Mouse (Mus musculus) adrenal gland, postnatal 4 days (tissue): ENCODE results near the gene Pnpla1. TPM values are rescaled to one million over a fixed set of nuclear protein-coding genes. Genes with fewer than 3 reads are reported as not detected.
"Not testable (repeated sequence)": the region's sequence is repeated elsewhere in the genome, so short reads cannot be mapped to it uniquely, and the experiment has no call there.

Experiments
- DNase-seq, 2 experiments: peaks; one replicate each; pipeline ENCODE4 v3.0.0; 2021 to 2022; ENCODE audit warnings: low spot score in 2 of 2, mixed read lengths in 2 of 2
- long read RNA-seq, 2 experiments: library from polyadenylated mRNA; stranded (forward); transcript quantifications; one replicate each; pipeline ENCODE4 v2.0.0; 2021
- total RNA-seq, 2 experiments: library from RNA; stranded (reverse); gene quantifications; 2 replicates each; pipeline ENCODE4 v1.2.3; 2021

The Pnpla1 gene
- total RNA-seq = under 1 TPM; 0.06 to 0.11 TPM
- long read RNA-seq, experiment 1 = 0 reads
- long read RNA-seq, experiment 2 = 0 reads

GRCm38 (mm10) chr17:28858205-28858604 is at the start of gene Pnpla1:
Gene Pnpla1 (plus strand): TSS chr17:28858411.
- DNase-seq = no peak

GRCm38 (mm10) chr17:28808714-28809113 is 49.5 kb upstream of the Pnpla1 start:
- no peak for DNase-seq

- no peak for DNase-seq
Observed at GRCm38 (mm10) chr17:28809175-28809831, 48.9 kb upstream of the Pnpla1 start.

GRCm38 (mm10) chr17:28812345-28812744 is 45.9 kb upstream of the Pnpla1 start:
- no peak for DNase-seq

- DNase-seq = no peak
Observed at GRCm38 (mm10) chr17:28814529-28815097, 43.6 kb upstream of the Pnpla1 start.

GRCm38 (mm10) chr17:28815384-28816004 is 42.7 kb upstream of the Pnpla1 start:
- no peak for DNase-seq

GRCm38 (mm10) chr17:28816326-28816725 is 41.9 kb upstream of the Pnpla1 start:
- DNase-seq = not testable (repeated sequence)

GRCm38 (mm10) chr17:28816875-28817811 is 41.1 kb upstream of the Pnpla1 start:
- no peak for DNase-seq

- no peak for DNase-seq
Observed at GRCm38 (mm10) chr17:28820189-28820588, 38.0 kb upstream of the Pnpla1 start.

- DNase-seq = no peak
Observed at GRCm38 (mm10) chr17:28823004-28823745, 35.0 kb upstream of the Pnpla1 start.

GRCm38 (mm10) chr17:28823749-28824148 is 34.5 kb upstream of the Pnpla1 start:
- DNase-seq = no peak

- no peak for DNase-seq
Observed at GRCm38 (mm10) chr17:28824896-28825295, 33.3 kb upstream of the Pnpla1 start.

GRCm38 (mm10) chr17:28825359-28826041 is 32.7 kb upstream of the Pnpla1 start:
- no peak for DNase-seq

GRCm38 (mm10) chr17:28827665-28828231 is 30.5 kb upstream of the Pnpla1 start:
- DNase-seq = no peak

GRCm38 (mm10) chr17:28829120-28829519 is 29.1 kb upstream of the Pnpla1 start:
- DNase-seq = no peak

GRCm38 (mm10) chr17:28831065-28831464 is 27.1 kb upstream of the Pnpla1 start:
- no peak for DNase-seq

- DNase-seq = no peak
Observed at GRCm38 (mm10) chr17:28832040-28832439, 26.2 kb upstream of the Pnpla1 start.

- no peak for DNase-seq
Observed at GRCm38 (mm10) chr17:28832875-28833274, 25.3 kb upstream of the Pnpla1 start.

- no peak for DNase-seq
Observed at GRCm38 (mm10) chr17:28834676-28835075, 23.5 kb upstream of the Pnpla1 start.

- no peak for DNase-seq
Observed at GRCm38 (mm10) chr17:28837840-28838239, 20.4 kb upstream of the Pnpla1 start.
